Mouse (Mus musculus) CH12.LX (cell line): ENCODE results near the gene Spryd3. TPM values are rescaled to one million over a fixed set of nuclear protein-coding genes. Genes with fewer than 3 reads are reported as not detected.

Experiments used
- DNase-seq: peaks from one replicate; pipeline ENCODE4 v3.0.0-alpha.2; 2013; ENCODE audit errors: extremely low read depth
- H3K27ac ChIP-seq: 2 replicates; pipeline ENCODE4 v1.5.1; 2012; ENCODE audit warnings: low read depth, mild to moderate bottlenecking, control low read depth, moderate library complexity; ENCODE audit not compliant: insufficient read depth
- H3K27me3 ChIP-seq: replicated peaks from 2 replicates; pipeline ENCODE3; 2012; ENCODE audit warnings: inconsistent platforms
- H3K36me3 ChIP-seq, 2 experiments: replicated peaks in 1 of 2; 2 replicates each; pipeline versions ENCODE3 to v1.6.1; 2012; ENCODE audit warnings: inconsistent platforms in 1 of 2, low read length in 1 of 2, mild to moderate bottlenecking in 1 of 2, mixed read lengths in 1 of 2, moderate library complexity in 1 of 2; ENCODE audit not compliant: control insufficient read depth in 1 of 2, insufficient read depth in 1 of 2
- H3K4me1 ChIP-seq, 2 experiments: 2 replicates each; pipeline ENCODE4 v1.6.1; 2012; ENCODE audit warnings: inconsistent platforms in 1 of 2, moderate library complexity in 1 of 2; ENCODE audit not compliant: insufficient read depth in 2 of 2, control insufficient read depth in 1 of 2
- H3K4me2 ChIP-seq: 2 replicates; pipeline ENCODE4 v1.6.1; 2012; ENCODE audit warnings: low read depth, mild to moderate bottlenecking, control low read depth; ENCODE audit not compliant: poor library complexity, insufficient read depth, severe bottlenecking
- H3K4me3 ChIP-seq, 3 experiments: fragments of 150-350 bp in 1 of 3; sonication (generic) in 1 of 3; replicated peaks in 1 of 3; 2 replicates each; pipeline versions ENCODE3 to v1.5.1; 2011 to 2012; ENCODE audit warnings: low read depth in 2 of 3, low read length in 2 of 3, mild to moderate bottlenecking in 2 of 3, moderate library complexity in 2 of 3, control low read depth in 1 of 3, improper control_type of control experiment in 1 of 3, inconsistent platforms in 1 of 3, mixed read lengths in 1 of 3; ENCODE audit not compliant: poor library complexity in 1 of 3
- H3K79me2 ChIP-seq: replicated peaks from 2 replicates; pipeline ENCODE4 v1.6.1; 2012; ENCODE audit warnings: mild to moderate bottlenecking, moderate library complexity; ENCODE audit not compliant: control insufficient read depth, poor library complexity, insufficient read depth, severe bottlenecking; ENCODE audit errors: extremely low read depth
- H3K9ac ChIP-seq: 2 replicates; pipeline ENCODE4 v1.6.1; 2012; ENCODE audit warnings: low read depth, mild to moderate bottlenecking, control low read depth, moderate library complexity; ENCODE audit not compliant: insufficient read depth
- H3K9me3 ChIP-seq: replicated peaks from 2 replicates; pipeline ENCODE3; 2012; ENCODE audit warnings: low read length, inconsistent platforms, mixed read lengths
- CHD1 ChIP-seq: IDR thresholded peaks from 2 replicates; pipeline ENCODE4 v1.6.1; 2012; ENCODE audit warnings: low read depth, low read length, improper control_type of control experiment, inconsistent platforms
- CHD2 ChIP-seq: IDR thresholded peaks from 2 replicates; pipeline ENCODE4 v1.6.1; 2011; ENCODE audit warnings: low read length, improper control_type of control experiment
- ETS1 ChIP-seq: conservative IDR thresholded peaks from 2 replicates; pipeline ENCODE4 v1.6.1; 2012; ENCODE audit warnings: low read depth, mild to moderate bottlenecking, inconsistent platforms, low read length, improper control_type of control experiment, moderate library complexity
- GABPA ChIP-seq: IDR thresholded peaks from 2 replicates; pipeline ENCODE4 v1.6.1; 2012; ENCODE audit warnings: low read depth, low read length, improper control_type of control experiment, inconsistent platforms; ENCODE audit not compliant: insufficient replicate concordance
- HCFC1 ChIP-seq: IDR thresholded peaks from 2 replicates; pipeline ENCODE4 v1.6.1; 2012; ENCODE audit warnings: low read depth, mild to moderate bottlenecking, inconsistent platforms, low read length, improper control_type of control experiment
- IRF4 ChIP-seq: IDR thresholded peaks from 2 replicates; pipeline ENCODE4 v1.6.1; 2014; ENCODE audit warnings: low read depth, mild to moderate bottlenecking, inconsistent platforms, low read length, improper control_type of control experiment
- JUN ChIP-seq: IDR thresholded peaks from 2 replicates; pipeline ENCODE4 v1.6.1; 2011; ENCODE audit warnings: low read depth, mild to moderate bottlenecking, low read length, improper control_type of control experiment, moderate library complexity; ENCODE audit not compliant: insufficient read depth
- JUND ChIP-seq: conservative IDR thresholded peaks from 2 replicates; pipeline ENCODE4 v1.6.1; 2011; ENCODE audit warnings: low read depth, low read length, improper control_type of control experiment
- KAT2A ChIP-seq: IDR thresholded peaks from 2 replicates; pipeline ENCODE4 v1.6.1; 2012; ENCODE audit warnings: low read length, improper control_type of control experiment, inconsistent platforms; ENCODE audit not compliant: insufficient replicate concordance
- MAX ChIP-seq: IDR thresholded peaks from 2 replicates; pipeline ENCODE4 v1.6.1; 2011; ENCODE audit warnings: low read length, improper control_type of control experiment
- MAZ ChIP-seq: IDR thresholded peaks from 2 replicates; pipeline ENCODE4 v1.6.1; 2012; ENCODE audit warnings: low read depth, mild to moderate bottlenecking, inconsistent platforms, low read length, improper control_type of control experiment, moderate library complexity
- MEF2A ChIP-seq: IDR thresholded peaks from 2 replicates; pipeline ENCODE4 v1.6.1; 2014; ENCODE audit warnings: low read depth, mild to moderate bottlenecking, inconsistent platforms, low read length, improper control_type of control experiment, borderline replicate concordance
- MYC ChIP-seq: IDR thresholded peaks from 2 replicates; pipeline ENCODE4 v1.6.1; 2011; ENCODE audit warnings: low read depth, mild to moderate bottlenecking, improper control_type of control experiment, low read length
- NELFE ChIP-seq: IDR thresholded peaks from 2 replicates; pipeline ENCODE4 v1.6.1; 2011; ENCODE audit warnings: low read depth, low read length, improper control_type of control experiment
- NRF1 ChIP-seq: IDR thresholded peaks from 2 replicates; pipeline ENCODE4 v1.6.1; 2014; ENCODE audit warnings: low read depth, mild to moderate bottlenecking, inconsistent platforms, low read length, improper control_type of control experiment, moderate library complexity
- PAX5 ChIP-seq: IDR thresholded peaks from 2 replicates; pipeline ENCODE4 v1.6.1; 2012; ENCODE audit warnings: low read length, inconsistent platforms, mixed read lengths
- POLR2AphosphoS2 ChIP-seq: IDR thresholded peaks from 2 replicates; pipeline ENCODE4 v1.6.1; 2011; ENCODE audit warnings: low read depth, low read length, improper control_type of control experiment
- RCOR1 ChIP-seq: conservative IDR thresholded peaks from 2 replicates; pipeline ENCODE4 v1.6.1; 2012; ENCODE audit warnings: low read depth, mild to moderate bottlenecking, inconsistent platforms, low read length, improper control_type of control experiment
- SIN3A ChIP-seq: IDR thresholded peaks from 2 replicates; pipeline ENCODE4 v1.6.1; 2012; ENCODE audit warnings: low read length, improper control_type of control experiment, inconsistent platforms
- TBP ChIP-seq: conservative IDR thresholded peaks from 2 replicates; pipeline ENCODE4 v1.6.1; 2011; ENCODE audit warnings: low read depth, low read length, improper control_type of control experiment
- TCF12 ChIP-seq: IDR thresholded peaks from 2 replicates; pipeline ENCODE4 v1.6.1; 2014; ENCODE audit warnings: low read depth, mild to moderate bottlenecking, inconsistent platforms, low read length, improper control_type of control experiment
- USF1 ChIP-seq: IDR thresholded peaks from 2 replicates; pipeline ENCODE4 v1.6.1; 2014; ENCODE audit warnings: low read depth, mild to moderate bottlenecking, inconsistent platforms, low read length, improper control_type of control experiment
- USF2 ChIP-seq: conservative IDR thresholded peaks from 2 replicates; pipeline ENCODE4 v1.6.1; 2011; ENCODE audit warnings: low read depth, low read length, improper control_type of control experiment
- ZNF384 ChIP-seq: IDR thresholded peaks from 2 replicates; pipeline ENCODE4 v1.6.1; 2012; ENCODE audit warnings: low read depth, low read length, improper control_type of control experiment, inconsistent platforms
- dilution Hi-C: fragments of 300-500 bp; cut with MboI; formaldehyde crosslinking; loops from 2 replicates; pipeline ENCODE4 v1.14.3; 2020; ENCODE audit warnings: low sequenced_read_pairs; ENCODE audit not compliant: extremely low pct_unique_long_range_greater_than_20kb, extremely low pct_ligation_motif_present
- in situ Hi-C: fragments of 300-500 bp; cut with MboI; formaldehyde crosslinking; loops from 3 replicates; pipeline ENCODE4 v1.14.3; 2019; ENCODE audit warnings: low sequenced_read_pairs, low pct_ligation_motif_present, low pct_unique_long_range_greater_than_20kb, mixed read lengths
- polyA plus RNA-seq: library from polyadenylated mRNA; unstranded; fragments of >175 nt; gene quantifications from 2 replicates; pipeline ENCODE4 v1.2.1, GENCODE M21; 2012; ENCODE audit warnings: low read depth; ENCODE audit not compliant: insufficient read length
- total RNA-seq, 2 experiments: library from RNA; depleted of rRNA; stranded (reverse); fragments of 300-350 nt in 1 of 2; fragments of >200 nt in 1 of 2; gene quantifications; 2 replicates each; pipeline ENCODE4 v1.2.3; 2012 to 2014

The Spryd3 gene
- total and polyA plus RNA-seq, 3 experiments = 21.5 to 25.7 (median 21.6) TPM

GRCm38 (mm10) chr15:102183076-102183475 is 47.0 kb upstream of the Spryd3 start:
- DNase-seq = no peak
- TF ChIP-seq JUND = no peak
- TF ChIP-seq MYC = no peak
- TF ChIP-seq ZNF384 = no peak
- no peak for TF ChIP-seq MAZ
- no peak for TF ChIP-seq MAX
- no peak for TF ChIP-seq JUN
- H3K79me2 ChIP-seq = no peaks in the 10 kb centered on the region
- H3K27ac ChIP-seq = no peak overlapping the region
- H3K36me3 ChIP-seq = peaks cover 0 to 8% of the 10 kb centered on the region in 2 experiments
- no peak overlapping the region for H3K4me2 ChIP-seq
- in situ Hi-C loops (no loop called here), dilution Hi-C loops (no loop called here)
- H3K9ac ChIP-seq = no peak overlapping the region
- no peak overlapping the region for H3K4me3 ChIP-seq
- no peaks in the 10 kb centered on the region for H3K9me3 ChIP-seq
- no peaks in the 10 kb centered on the region for H3K27me3 ChIP-seq
- H3K4me1 ChIP-seq = peaks cover 0 to 4% of the 10 kb centered on the region in 2 experiments; a peak in 2 of 4 replicates

GRCm38 (mm10) chr15:102179924-102180323 is 43.9 kb upstream of the Spryd3 start:
- no peak overlapping the region for H3K27ac ChIP-seq
- in situ Hi-C loops (no loop called here), dilution Hi-C loops (no loop called here)
- peaks cover 0 to 8% of the 10 kb centered on the region in 2 experiments for H3K36me3 ChIP-seq
- no peak overlapping the region for H3K4me3 ChIP-seq
- no peaks in the 10 kb centered on the region for H3K79me2 ChIP-seq
- no peaks in the 10 kb centered on the region for H3K9me3 ChIP-seq
- TF ChIP-seq PAX5 = no peak
- TF ChIP-seq TBP = no peak
- no peak for TF ChIP-seq NRF1
- H3K4me2 ChIP-seq = no peak overlapping the region
- DNase-seq = no peak
- H3K9ac ChIP-seq = no peak overlapping the region
- H3K27me3 ChIP-seq = no peaks in the 10 kb centered on the region
- H3K4me1 ChIP-seq = peaks cover 0 to 4% of the 10 kb centered on the region in 2 experiments; a peak in 2 of 4 replicates

GRCm38 (mm10) chr15:102179106-102179505 is 43.1 kb upstream of the Spryd3 start:
- no peaks in the 10 kb centered on the region for H3K79me2 ChIP-seq
- in situ Hi-C loops (no loop called here), dilution Hi-C loops (no loop called here)
- no peak for DNase-seq
- H3K27me3 ChIP-seq = no peaks in the 10 kb centered on the region
- H3K4me1 ChIP-seq = peaks cover 0 to 4% of the 10 kb centered on the region in 2 experiments; a peak in 2 of 4 replicates
- H3K4me2 ChIP-seq = no peak overlapping the region
- no peaks in the 10 kb centered on the region for H3K9me3 ChIP-seq
- H3K27ac ChIP-seq = no peak overlapping the region
- TF ChIP-seq NRF1 = no peak
- no peak for TF ChIP-seq MEF2A
- TF ChIP-seq MYC = no peak
- no peak for TF ChIP-seq SIN3A
- TF ChIP-seq PAX5 = no peak
- TF ChIP-seq HCFC1 = no peak
- TF ChIP-seq RCOR1 = no peak
- TF ChIP-seq POLR2AphosphoS2 = no peak
- TF ChIP-seq KAT2A = no peak
- TF ChIP-seq TBP = no peak
- TF ChIP-seq NELFE = no peak
- TF ChIP-seq ZNF384 = no peak
- no peak for TF ChIP-seq TCF12
- no peak for TF ChIP-seq IRF4
- no peak for TF ChIP-seq CHD1
- no peak for TF ChIP-seq CHD2
- no peak for TF ChIP-seq ETS1
- TF ChIP-seq USF2 = no peak
- TF ChIP-seq GABPA = no peak
- no peak for TF ChIP-seq USF1
- no peak overlapping the region for H3K9ac ChIP-seq
- peaks cover 0 to 8% of the 10 kb centered on the region in 2 experiments for H3K36me3 ChIP-seq
- H3K4me3 ChIP-seq = no peak overlapping the region
